Mouse (Mus musculus): ENCODE data around the gene Gss.

Gss gene

GRCm38 (mm10) chr2:155517455-155518423 is 74.9 kb downstream of the Gss start, which contains the start of the genes Acss2 and Ggt7:
Gene Acss2, plus strand, starts transcription at chr2:155517948.
Gene Ggt7, minus strand, starts transcription at chr2:155518237.
- DNase-seq (ENCODE audit: extremely low read depth, low read depth), result peak; percentile 88

- no peak for DNase-seq (ENCODE audit: extremely low read depth, low read depth)
Measured at GRCm38 (mm10) chr2:155515941-155516340, 76.7 kb downstream of the Gss start.

- DNase-seq (ENCODE audit: extremely low read depth, low read depth), result no peak
Measured at GRCm38 (mm10) chr2:155514666-155515065, 77.9 kb downstream of the Gss start.

- DNase-seq (ENCODE audit: extremely low read depth, low read depth), result no peak
Measured at GRCm38 (mm10) chr2:155513543-155513942, 79.1 kb downstream of the Gss start.

Measured in MEL-GATA-1-ER (cell line).